Mouse (Mus musculus) mature B cell (primary cell): ENCODE data around the gene Erp27.

Experiments
- in situ Hi-C: fragments of 300-500 bp; cut with MboI; formaldehyde crosslinking; loops from 2 replicates; pipeline ENCODE4 v1.14.3; 2019

Gene Erp27

DNA sequence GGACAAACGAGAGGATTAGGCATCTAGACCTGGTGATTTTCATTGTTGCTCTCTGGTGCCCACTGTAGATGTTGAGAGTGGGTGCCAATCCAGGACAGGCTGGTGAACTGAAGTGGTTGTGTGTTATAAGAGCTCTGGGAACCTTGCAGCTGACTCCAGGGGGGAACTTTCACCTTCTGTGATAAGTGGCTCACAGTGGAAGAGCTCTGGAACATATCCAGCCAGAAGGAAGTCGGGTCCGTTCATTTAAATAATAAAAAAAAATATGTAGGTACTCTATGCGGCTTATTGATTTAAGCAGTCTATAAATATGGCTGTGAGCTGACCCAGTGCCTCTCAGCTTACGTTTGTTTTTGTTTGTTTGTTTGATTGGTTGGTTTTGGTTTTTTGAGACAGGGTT lies at the start of gene Erp27:
Gene Erp27 (minus strand): TSS at position 101 of the 400 bp plus-strand sequence.
- in situ Hi-C loops, result no loop called here

DNA sequence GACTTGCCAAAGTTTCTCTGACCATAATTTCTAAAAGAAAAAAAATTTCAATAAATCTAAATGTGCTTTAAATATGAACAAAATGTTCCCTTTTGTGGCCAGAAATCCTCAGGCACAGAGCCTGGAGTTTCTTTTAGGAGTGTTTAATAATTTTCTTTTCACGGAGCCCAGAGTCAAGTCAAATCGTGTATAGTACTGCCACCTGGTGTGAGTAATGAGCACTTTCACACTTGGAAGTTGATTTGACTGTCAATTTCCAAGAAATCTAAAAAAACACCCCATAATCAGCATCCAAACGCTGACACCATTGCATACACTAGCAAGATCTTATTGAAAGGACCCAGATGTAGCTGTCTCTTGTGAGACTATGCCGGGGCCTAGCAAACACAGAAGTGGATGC lies 46.9 kb upstream of the Erp27 start:
- in situ Hi-C loops, result loop anchor here (5.0 kb wide), 1 partner anchor 112 kb away; the partner anchor contains the start of gene Art4

DNA sequence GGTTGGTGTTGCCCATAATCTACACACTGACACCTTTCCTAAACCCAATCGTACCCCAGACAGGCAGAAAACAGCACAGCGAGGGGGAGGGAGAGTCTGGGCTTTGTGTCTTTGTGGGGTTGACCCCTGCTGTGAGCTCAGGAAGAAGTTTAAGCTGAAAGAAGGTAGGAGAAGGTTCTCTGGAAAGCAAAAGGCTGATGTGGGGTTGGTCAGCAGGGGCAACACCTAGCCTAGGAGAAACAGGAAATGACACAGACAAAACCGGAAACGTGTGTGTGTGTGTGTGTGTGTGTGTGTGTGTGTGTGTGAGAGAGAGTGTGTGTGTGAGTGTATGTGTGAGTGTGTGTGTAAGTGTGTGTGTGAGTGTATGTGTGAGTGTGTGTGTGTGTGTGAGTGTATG lies 45.5 kb upstream of the Erp27 start:
- in situ Hi-C loops, result loop anchor here (5.0 kb wide), 1 partner anchor 110 kb away; the partner anchor contains the start of gene Art4

DNA sequence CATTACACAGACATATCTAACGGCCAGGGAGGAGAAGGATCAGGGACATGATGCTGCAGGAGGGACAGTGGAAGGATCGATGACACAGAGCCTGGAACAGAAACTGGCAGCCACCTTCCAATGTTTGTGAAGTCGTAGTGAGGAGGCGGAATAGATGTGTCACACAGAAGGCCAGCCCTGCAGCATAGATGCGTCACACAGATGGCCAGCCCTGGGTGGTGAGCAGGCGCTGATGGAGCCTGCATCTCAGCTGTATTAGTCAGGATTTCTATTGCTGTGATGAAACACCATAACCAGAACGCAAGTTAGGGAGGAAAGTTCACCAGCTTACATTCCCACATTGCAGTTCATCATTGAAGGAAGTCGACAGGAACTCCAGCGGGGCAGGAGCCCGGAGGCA lies 43.9 kb upstream of the Erp27 start:
- in situ Hi-C loops, result loop anchor here (5.0 kb wide), 1 partner anchor 109 kb away; the partner anchor contains the start of gene Art4

DNA sequence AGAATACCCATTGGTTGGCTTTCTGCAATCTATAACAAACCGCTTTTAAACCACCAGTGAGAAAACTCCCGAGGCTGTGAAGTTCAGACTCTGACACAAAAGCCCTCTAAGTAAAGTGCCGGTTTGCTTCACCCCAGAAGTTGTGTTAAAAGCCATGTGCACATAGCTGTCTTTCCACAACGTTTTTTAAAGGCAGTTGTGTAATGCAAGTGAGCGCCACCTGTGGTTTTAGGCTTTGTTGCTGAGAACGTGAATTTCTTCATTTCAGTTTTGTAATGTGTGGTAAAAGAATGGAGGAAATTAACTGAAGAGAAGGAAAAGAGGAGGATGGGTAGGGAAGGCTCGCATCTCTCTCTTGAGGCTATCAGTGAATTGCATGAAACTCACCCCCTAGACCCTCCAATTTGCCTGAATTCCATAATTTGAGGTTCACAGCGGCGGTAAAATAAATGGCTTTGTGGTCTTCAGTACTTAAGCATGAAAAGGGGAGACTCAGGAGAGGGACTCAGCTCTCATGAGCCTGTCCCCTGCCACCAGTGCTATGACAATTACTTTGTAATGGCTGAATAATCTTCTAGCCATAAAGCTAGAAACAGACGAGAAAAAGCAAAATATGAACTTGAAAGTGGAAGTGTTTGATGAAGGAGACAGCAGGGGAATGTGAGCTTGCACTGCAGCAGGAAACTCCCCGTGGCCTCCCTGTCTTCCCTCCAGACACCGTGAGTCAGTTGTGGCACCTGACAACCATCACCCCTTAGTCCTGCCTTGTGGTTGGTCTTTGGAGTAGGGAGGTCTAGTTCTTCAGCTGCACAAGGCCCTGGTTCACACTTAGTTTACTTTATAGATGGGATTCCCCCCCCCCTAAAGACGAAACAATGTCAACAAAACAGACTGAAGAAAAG lies 42.9 kb upstream of the Erp27 start:
- in situ Hi-C loops, result loop anchor here (5.0 kb wide), 1 partner anchor 108 kb away; the partner anchor contains the start of gene Art4

DNA sequence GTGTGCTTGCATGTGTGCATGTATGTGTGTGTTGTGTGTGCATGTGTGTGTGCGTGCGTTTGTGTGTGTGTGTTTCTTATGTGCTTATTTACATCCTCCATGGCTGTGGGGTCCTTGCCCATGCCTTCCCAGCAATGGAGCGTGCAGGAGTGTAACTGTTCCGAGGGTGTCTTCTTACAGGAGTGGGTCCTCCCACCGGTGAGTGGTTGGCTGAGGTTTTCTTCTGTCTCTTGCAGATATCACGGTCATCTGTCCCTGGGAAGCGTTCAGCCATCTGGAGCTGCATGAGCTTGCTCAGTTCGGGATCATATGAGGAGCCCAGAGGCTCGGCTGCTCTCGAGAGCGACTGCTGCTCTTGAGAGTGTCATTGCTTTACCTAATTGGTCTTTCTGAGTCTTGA lies 41.0 kb upstream of the Erp27 start:
- in situ Hi-C loops, result no loop called here

DNA sequence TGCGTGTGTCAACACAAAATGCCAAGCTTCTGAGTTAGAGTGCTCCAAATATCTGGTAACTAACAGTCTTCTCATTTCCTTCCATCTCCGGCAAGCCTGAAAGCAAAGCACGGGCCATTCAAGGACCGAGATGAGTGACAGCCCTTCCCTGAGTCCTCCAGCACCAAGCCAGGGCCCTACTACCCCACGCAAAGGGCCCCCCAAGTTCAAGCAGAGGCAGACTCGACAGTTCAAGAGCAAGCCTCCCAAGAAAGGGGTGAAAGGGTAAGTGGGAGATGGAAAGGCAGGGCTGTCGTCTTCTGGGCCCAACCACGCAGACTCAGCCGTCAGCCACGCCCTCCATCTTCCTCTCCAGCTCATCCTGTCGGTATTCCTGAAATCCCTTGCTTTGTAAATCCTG lies 37.2 kb upstream of the Erp27 start:
- in situ Hi-C loops, result no loop called here

DNA sequence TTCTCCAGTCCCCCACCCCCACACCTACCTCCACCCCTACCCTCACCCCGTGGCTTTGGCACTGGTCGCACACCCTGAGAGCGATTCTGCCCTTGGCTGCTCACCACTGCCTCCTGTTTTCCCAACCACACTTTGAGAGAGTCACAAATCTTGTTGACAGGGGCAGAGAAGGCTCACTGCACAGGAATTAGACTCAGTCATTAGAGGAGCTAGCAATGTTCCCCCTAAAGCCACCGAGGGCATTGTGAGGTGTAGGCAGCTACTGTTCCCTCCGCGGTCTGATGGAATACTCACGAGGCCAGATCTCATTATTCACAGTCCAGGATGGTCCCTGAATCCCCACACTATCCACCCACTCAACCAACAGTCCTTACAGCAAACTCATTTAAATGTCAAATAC lies 35.1 kb upstream of the Erp27 start:
- in situ Hi-C loops, result no loop called here

DNA sequence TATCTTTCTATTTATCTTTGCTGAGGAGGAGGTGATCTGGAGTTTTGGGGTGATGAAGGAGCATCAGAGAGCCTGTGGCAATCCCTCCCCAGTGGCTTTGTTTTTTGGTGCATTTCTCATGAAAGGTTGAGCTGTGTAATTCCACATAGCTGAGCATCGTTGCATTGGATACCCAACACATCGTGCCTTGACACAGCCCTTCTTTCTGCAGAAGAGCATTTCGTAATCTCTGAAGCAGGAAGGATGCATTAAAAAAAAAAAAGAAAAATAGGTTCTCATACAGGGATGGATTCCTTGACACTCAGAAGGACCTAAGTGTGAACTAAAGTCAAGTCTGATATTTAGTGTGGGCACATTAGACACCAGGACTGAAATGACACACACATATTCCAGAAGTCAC lies 33.3 kb upstream of the Erp27 start:
- in situ Hi-C loops, result no loop called here

DNA sequence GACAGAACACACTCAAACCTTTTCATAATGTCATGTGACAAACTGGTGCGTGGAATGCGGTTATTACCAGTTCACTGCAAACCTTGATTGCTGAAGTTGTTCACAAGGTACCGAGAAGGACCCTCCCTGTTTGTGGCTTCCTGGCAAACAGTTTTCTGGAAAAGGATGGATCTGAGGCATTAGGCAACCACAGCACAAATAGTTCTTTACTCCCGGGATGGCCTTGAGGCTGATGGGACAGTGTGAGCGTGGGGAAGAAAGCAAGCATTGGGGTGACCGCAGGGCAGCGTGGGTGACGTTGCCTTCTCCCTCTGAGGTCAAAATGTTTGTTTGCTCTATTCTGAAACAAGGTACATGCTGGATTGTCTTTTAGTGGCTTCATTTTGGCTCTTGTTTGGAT lies 32.7 kb upstream of the Erp27 start:
- in situ Hi-C loops, result no loop called here

DNA sequence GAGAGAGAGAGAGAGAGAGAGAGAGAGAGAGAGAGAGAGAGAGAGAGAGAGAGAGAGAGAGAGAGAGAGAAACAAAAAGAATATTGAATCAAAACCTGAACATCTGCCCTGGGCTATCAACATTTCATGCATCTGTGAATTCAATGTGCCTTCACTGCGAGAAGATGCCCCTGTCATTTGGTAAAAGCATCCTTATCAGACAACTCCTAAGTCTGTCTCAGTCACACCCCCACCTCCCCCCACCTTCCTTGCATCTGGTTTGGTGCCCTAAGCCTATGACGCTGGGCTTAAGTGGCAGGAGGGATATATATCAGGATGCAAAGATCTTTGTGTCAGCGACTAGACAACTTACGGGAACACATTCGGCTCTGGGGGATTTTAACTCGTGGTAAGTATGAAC lies 32.2 kb upstream of the Erp27 start:
- in situ Hi-C loops, result no loop called here

DNA sequence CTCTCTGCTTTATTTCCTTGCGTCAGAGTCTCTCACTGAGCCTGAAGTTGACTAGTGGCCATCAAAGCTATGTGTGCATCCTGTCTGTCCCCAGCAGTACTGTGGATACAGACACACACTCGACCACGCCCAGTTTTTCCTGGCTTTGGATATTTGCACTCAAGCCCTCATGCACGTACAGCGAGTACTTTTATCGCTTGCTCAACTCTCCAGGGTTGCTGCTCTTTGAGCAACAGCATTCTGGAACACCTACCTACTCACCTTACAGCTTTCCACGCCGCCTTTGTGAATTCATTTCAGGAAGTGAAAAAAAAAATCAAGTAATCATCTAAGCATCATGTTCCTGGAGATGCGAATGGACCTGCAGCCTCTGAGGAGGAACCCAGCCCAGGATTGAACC lies 30.9 kb upstream of the Erp27 start:
- in situ Hi-C loops, result no loop called here

DNA sequence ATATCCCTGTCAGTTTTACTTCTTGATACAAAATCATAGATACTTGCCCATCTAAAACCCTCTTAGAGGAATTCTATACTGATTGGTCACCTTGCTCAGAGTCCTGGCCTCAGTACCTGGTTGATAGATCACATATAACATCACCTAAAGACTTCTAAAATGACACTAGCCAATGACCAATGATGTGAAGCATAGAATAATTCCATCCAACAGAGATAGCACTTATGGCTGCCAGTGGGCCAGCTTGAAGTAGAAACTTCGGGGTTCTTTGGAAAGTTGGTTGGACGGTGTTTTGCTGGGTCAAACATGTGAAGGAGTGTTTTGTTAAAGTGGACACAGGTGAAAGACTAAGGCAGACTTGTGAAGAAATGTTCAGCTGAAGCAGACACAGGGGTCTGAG lies 28.2 kb upstream of the Erp27 start:
- in situ Hi-C loops, result no loop called here

DNA sequence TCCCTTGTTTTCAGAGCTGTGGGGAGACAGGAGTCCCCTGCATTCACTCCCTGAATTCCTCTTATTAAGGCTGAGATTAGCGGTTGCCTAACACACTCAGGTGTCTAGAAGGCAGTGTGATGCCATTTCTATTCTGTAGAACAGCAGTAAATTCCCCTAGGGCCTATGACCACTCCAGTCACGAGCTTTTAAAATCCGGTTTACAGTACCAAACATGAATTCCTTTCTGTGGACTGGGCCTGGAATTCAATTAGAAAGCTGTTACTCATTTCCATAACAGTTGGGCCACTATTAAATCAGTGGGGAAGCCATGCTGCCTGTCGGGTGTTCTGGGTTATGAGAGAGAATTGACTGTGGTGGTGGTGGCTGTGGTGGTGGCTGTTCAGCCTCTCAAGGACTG lies 25.7 kb upstream of the Erp27 start:
- in situ Hi-C loops, result no loop called here

DNA sequence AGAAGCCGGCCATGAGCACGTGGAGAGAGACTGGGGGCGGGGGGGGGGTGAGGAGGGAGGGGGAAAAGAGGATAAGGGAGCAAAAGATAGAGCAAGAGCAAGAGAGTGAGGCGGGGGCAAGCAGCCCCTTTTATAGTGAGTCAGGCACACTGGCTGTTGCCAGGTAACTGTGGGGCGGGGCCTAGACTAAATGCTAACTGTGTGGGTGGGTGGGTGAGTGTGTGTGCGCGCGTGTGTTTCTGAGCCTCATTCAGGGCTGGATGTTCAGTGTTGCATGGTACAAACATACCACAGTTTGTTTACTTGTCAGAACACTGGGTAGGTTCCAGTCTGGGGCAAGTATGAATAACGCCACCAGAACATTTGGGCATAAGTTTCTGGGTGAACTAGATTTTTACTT lies 25.0 kb upstream of the Erp27 start:
- in situ Hi-C loops, result no loop called here

DNA sequence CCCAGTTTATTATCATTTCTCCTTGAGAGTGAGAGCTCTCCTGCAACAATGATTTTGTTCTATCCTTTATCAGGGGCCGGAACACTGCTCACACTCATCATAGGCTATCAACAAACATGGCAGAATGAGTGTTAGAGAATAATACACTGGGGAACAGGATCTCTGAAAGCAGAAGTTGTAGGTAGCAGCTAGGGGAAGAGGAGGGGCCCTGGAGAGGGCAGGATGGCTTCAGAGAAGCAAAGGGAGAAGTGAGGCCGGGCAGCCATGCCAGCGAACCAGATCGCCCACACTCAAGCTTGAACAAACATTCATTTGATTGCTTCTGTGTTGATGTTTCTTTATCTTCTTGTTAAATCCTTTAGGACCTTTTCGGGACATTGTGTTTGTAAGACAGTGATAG lies 24.3 kb upstream of the Erp27 start:
- in situ Hi-C loops, result no loop called here

DNA sequence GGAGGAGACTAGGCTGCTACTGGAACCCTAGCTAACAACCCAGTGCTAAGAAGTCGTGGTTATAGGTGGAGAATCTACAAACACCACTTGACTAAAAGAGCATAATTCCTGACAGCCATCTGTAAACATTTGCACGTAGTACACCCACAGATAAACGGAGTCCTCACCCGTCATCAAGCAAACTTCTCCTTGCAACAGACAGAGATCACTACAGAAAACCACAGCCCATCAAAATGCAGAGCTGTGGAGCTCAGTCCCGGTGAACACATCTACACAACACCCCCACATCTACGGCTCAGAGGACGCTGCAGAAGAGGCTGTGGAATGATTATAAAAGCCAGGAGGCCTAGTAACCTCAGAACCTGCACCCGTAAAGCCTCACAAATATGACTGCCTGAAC lies 22.5 kb upstream of the Erp27 start:
- in situ Hi-C loops, result no loop called here

DNA sequence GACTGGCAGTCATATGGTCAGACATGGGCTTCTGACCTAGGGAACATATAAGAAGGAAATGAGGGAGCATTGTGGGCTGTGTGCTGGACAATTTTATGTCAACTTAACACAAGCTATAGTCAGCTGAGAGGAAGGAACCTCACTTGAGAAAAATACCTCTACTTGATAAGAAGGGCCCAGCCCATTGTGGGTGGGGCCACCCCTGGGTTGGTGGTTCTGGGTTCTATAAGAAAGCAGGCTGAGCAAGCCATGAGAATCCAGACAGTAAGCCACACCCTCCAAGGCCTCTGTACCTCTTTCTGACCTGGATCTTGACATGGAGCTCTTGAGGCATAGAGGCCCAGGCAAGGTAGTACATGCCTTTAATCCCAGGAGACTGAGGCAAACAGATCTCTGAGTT lies 21.4 kb upstream of the Erp27 start:
- in situ Hi-C loops, result no loop called here

DNA sequence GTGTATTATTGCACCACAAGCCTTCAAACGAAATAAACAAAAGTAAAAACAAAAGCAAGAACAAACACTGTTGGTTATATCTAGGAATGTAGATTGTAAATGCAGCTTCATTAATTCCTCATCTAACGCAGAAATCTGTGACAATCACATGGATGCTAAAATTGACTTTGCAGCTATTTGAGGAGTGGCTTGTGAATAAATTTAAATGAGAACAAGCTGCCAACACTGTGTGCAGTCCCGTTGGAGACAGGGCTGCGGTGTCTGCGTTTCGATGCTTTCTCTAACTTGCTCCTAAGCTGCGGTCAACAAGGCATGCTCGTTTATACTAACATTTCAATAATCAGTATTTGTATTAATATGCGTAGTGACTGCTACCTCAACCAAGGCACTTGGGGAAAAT lies 20.3 kb upstream of the Erp27 start:
- in situ Hi-C loops, result no loop called here

DNA sequence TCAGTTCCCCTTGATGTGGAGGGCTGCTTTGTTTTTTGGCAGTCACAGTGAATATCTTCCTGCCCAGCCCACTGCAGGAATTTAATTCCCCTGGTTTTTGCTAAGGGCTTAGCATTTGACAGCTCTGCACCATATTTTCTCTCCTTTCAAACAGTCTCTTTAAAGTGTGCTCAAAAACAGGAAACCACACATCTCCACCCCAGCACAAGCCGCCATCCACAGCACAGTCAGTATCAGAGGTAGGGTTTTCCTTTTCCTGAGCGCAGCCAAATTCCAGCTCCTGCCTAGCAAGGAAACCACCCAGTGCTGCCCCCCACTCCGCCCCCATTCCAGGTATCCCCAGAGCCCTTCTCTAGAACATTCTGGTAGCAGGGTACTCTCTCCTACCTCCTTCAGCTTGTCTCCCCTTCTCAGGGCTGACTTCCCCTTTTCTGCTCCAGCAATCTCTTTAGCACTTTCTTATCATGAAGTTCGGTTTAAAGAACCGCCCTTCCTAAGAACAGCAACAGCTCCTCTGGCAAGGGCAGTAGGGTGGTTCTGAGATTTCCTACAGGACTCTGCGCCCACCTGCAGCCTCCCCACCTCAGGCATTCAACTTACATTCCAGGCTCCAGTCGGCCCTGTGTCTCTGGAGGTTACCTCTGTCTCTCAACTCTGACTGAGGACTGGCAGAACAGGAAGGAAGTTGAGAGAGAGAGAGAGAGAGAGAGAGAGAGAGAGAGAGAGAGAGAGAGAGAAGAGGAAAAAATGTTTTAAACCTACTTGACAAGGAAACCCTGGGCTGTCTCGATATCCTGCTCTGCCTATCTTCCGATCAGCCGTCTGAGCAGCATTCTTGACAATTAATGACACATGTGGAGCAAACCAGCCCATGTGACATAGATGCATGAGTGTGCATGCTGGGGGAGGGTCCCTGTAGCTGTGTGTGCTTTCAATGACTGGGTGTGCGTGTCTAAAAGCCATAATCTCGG lies 19.4 kb upstream of the Erp27 start, which contains the start of gene Arhgdib:
Gene Arhgdib (minus strand): TSS at position 849 of the 971 bp plus-strand sequence.
- in situ Hi-C loops, result no loop called here

DNA sequence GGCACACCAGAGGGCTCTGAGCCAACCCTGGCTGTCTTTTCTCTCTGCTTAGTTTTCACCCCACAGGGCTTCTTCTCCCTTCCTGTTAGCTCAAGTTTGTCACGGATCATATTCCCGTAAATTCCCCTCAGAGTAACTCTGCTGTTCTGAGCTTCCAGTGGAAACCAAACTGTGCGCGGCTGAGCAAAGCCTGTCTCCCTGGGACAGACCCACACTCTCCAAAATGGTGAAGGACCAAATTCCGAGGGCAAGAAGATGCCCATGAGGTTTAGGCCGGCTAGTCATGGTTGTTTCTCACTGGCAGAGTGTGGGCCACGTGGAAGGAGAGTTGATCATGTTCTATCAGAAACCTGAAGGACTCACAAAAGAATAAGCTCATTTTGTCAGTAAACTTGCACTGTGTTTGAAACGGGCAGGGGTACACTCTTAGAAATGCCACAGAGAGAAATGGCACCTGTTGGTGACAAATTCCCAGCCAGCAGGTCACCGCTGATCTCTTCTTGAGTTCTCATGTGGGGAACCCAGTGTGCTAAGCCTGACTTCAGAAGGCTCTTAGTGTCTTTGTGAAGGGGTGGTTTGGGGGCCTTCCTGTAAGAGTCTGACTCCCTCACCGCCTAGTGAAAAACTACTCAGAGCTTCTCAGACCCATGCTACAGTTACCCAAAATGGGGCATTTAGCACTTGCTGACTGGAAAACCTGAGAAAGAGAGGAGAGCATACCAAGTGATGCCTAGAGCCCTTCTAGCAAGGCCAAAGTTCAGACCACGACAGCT lies 18.4 kb upstream of the Erp27 start:
- in situ Hi-C loops, result no loop called here
